8 mouse cellular contexts compared by ENCODE assay signal in the genomic region with DNA sequence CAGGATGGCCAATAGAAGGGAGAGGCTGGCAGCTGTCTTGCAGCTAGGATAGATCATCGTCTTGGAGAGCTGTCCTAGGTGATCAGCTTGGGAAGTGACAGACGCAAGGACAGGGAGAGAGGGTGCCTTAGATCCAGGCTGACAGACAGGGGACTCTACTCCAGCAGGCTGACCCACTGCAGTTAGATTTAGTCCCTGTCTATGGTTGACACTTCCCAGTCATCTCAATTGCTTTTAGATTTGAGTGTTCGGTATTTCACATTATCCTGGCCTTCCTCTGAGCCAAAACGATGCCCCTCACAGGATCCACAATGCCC. TPM values are rescaled to one million over a fixed set of nuclear protein-coding genes. Genes with fewer than 3 reads are reported as not detected.
DNase-seq lines count a peak whose midpoint lies in the region; ATAC-seq lines count a peak whose summit lies in the region.

No protein-coding gene starts in this region.

- H3K27ac ChIP-seq in forebrain, embryonic 10.5 days, result no peak overlapping the region
- H3K27ac ChIP-seq in forebrain, embryonic 14.5 days (ENCODE audit: low read depth, low read length), result no peak overlapping the region
- no peak overlapping the region for H3K27ac ChIP-seq in neural tube, embryonic 11.5 days (ENCODE audit: low read depth, low read length)

- H3K27me3 ChIP-seq in forebrain, embryonic 10.5 days (ENCODE audit: poor library complexity, severe bottlenecking), result peaks cover 49% of the 10 kb centered on the region
- H3K27me3 ChIP-seq in forebrain, embryonic 14.5 days (replicated peaks; ENCODE audit: control insufficient read depth, insufficient read depth, low read length), result 0 out of 2 replicates have a peak, but pooled peaks cover 2% of the 10 kb centered on the region
- no peaks in the 10 kb centered on the region for H3K27me3 ChIP-seq in neural tube, embryonic 11.5 days (ENCODE audit: control insufficient read depth, insufficient read depth, low read length)
- H3K27me3 ChIP-seq in megakaryocyte, embryonic 14.5 days (replicated peaks), result peaks cover 54% of the 10 kb centered on the region

- peak overlapping the region; percentile 39; the same call in 1 of the 2 replicates for H3K4me3 ChIP-seq in forebrain, embryonic 10.5 days
- H3K4me3 ChIP-seq in forebrain, embryonic 14.5 days (ENCODE audit: low read depth, low read length), result no peak overlapping the region
- no peak overlapping the region for H3K4me3 ChIP-seq in neural tube, embryonic 11.5 days (ENCODE audit: low read depth, low read length)
- H3K4me3 ChIP-seq in megakaryocyte, embryonic 14.5 days (replicated peaks), result peak overlapping the region; percentile 57

- no peaks in the 10 kb centered on the region for H3K36me3 ChIP-seq in forebrain, embryonic 10.5 days (replicated peaks)
- H3K36me3 ChIP-seq in forebrain, embryonic 14.5 days (ENCODE audit: control insufficient read depth, insufficient read depth, low read length), result no peaks in the 10 kb centered on the region
- H3K36me3 ChIP-seq in neural tube, embryonic 11.5 days (ENCODE audit: control insufficient read depth, insufficient read depth, low read length), result no peaks in the 10 kb centered on the region
- no peaks in the 10 kb centered on the region for H3K36me3 ChIP-seq in megakaryocyte, embryonic 14.5 days (replicated peaks; ENCODE audit: low read length)

- no peak overlapping the region for H3K4me2 ChIP-seq in forebrain, embryonic 14.5 days (ENCODE audit: low read length)
- no peak overlapping the region for H3K4me2 ChIP-seq in neural tube, embryonic 11.5 days (ENCODE audit: low read depth)

- no peak overlapping the region; the same call in 1 of the 2 replicates for H3K9ac ChIP-seq in forebrain, embryonic 14.5 days (ENCODE audit: low read length)
- no peak overlapping the region for H3K9ac ChIP-seq in neural tube, embryonic 11.5 days (ENCODE audit: low read length)

- no peak for ATAC-seq in forebrain, embryonic 14.5 days
- ATAC-seq in neural tube, embryonic 11.5 days (ENCODE audit: insufficient read depth, low FRiP score, low TSS enrichment), result 0 out of 2 replicates have a peak, but pooled peaks have one; percentile 9

- no peak for DNase-seq in forebrain, embryonic 10.5 days (ENCODE audit: extremely low spot score, low spot score)
- no peak for DNase-seq in forebrain, embryonic 14.5 days (ENCODE audit: low spot score)
- no peak for DNase-seq in neural tube, embryonic 11.5 days (ENCODE audit: low spot score)
- no peak for DNase-seq in neural tube, embryonic 10.5 days (ENCODE audit: extremely low spot score, low spot score)
- no peak for DNase-seq in spleen, adult 18-20 months
- DNase-seq in embryo, embryonic 10.5 days (ENCODE audit: low spot score), result no peak
- no peak for DNase-seq in adrenal gland, adult 2 months

- WGBS in forebrain, embryonic 10.5 days, result 46% methylated on average over 4 of the region's 4 CpGs
- 53% methylated on average over 4 of the region's 4 CpGs for WGBS in forebrain, embryonic 14.5 days
- 42% methylated on average over 4 of the region's 4 CpGs for WGBS in neural tube, embryonic 11.5 days

- no peaks in the 10 kb centered on the region for H3K9me3 ChIP-seq in forebrain, embryonic 10.5 days
- H3K9me3 ChIP-seq in forebrain, embryonic 14.5 days (replicated peaks; ENCODE audit: control insufficient read depth, low read length), result no peaks in the 10 kb centered on the region
- H3K9me3 ChIP-seq in neural tube, embryonic 11.5 days (ENCODE audit: control insufficient read depth, low read length), result no peaks in the 10 kb centered on the region
- no peaks in the 10 kb centered on the region for H3K9me3 ChIP-seq in megakaryocyte, embryonic 14.5 days

- H3K4me1 ChIP-seq in forebrain, embryonic 10.5 days, result peaks cover 26% of the 10 kb centered on the region
- H3K4me1 ChIP-seq in forebrain, embryonic 14.5 days (ENCODE audit: control insufficient read depth, insufficient read depth, low read length), result no peaks in the 10 kb centered on the region; the same call in none of the 2 replicates
- no peaks in the 10 kb centered on the region for H3K4me1 ChIP-seq in neural tube, embryonic 11.5 days (ENCODE audit: control insufficient read depth, insufficient read depth, low read length)
- peaks cover 7% of the 10 kb centered on the region for H3K4me1 ChIP-seq in megakaryocyte, embryonic 14.5 days

RNA-seq across cellular contexts. Expression of a gene that starts 39.6 kb away (rescaled TPM):
- polyA plus RNA-seq in forebrain, embryonic 10.5 days (2016; fragmentation: Nextera tagmentation; extraction: Ambion mirVana), result not detected in 2 replicates
- not detected in 2 replicates for polyA plus RNA-seq in forebrain, embryonic 14.5 days (2014; fragmentation: Nextera tagmentation; extraction: Ambion mirVana)
- polyA plus RNA-seq in neural tube, embryonic 11.5 days (2014; fragmentation: Nextera tagmentation; extraction: Ambion mirVana), result not detected in 2 replicates
- polyA plus RNA-seq in megakaryocyte, embryonic 14.5 days (2012; ENCODE audit: insufficient read depth, low replicate concordance), result not detected in 2 replicates
- total RNA-seq in adrenal gland, adult 2 months (2021), result not detected
- 0.54 and 0.82 TPM in 2 replicates for polyA plus RNA-seq in adrenal gland, adult 2 months (2012; rRNA removed)

RNA-seq across cellular contexts. Expression of a gene that starts 40.2 kb away (rescaled TPM):
- polyA plus RNA-seq in forebrain, embryonic 10.5 days (2016; fragmentation: Nextera tagmentation; extraction: Ambion mirVana), result 34.2 and 34.9 TPM in 2 replicates
- 42.5 and 47.9 TPM in 2 replicates for polyA plus RNA-seq in forebrain, embryonic 14.5 days (2014; fragmentation: Nextera tagmentation; extraction: Ambion mirVana)
- polyA plus RNA-seq in neural tube, embryonic 11.5 days (2014; fragmentation: Nextera tagmentation; extraction: Ambion mirVana), result 52.2 and 53.9 TPM in 2 replicates
- 5.8 and 10.4 TPM in 2 replicates for polyA plus RNA-seq in megakaryocyte, embryonic 14.5 days (2012; ENCODE audit: insufficient read depth, low replicate concordance)
- 10 to 100 TPM; 84.3 to 91.4 TPM for total RNA-seq in adrenal gland, adult 2 months (2021)
- 39.6 and 42.8 TPM in 2 replicates for polyA plus RNA-seq in adrenal gland, adult 2 months (2012; rRNA removed)

RNA-seq across cellular contexts. Expression of a gene that starts 52.8 kb away (rescaled TPM):
- polyA plus RNA-seq in forebrain, embryonic 10.5 days (2016; fragmentation: Nextera tagmentation; extraction: Ambion mirVana), result 65.7 and 67.7 TPM in 2 replicates
- polyA plus RNA-seq in forebrain, embryonic 14.5 days (2014; fragmentation: Nextera tagmentation; extraction: Ambion mirVana), result 33.6 and 42.8 TPM in 2 replicates
- polyA plus RNA-seq in neural tube, embryonic 11.5 days (2014; fragmentation: Nextera tagmentation; extraction: Ambion mirVana), result 54.3 and 56.7 TPM in 2 replicates
- 1.8 and 47.7 TPM in 2 replicates for polyA plus RNA-seq in megakaryocyte, embryonic 14.5 days (2012; ENCODE audit: insufficient read depth, low replicate concordance)
- total RNA-seq in adrenal gland, adult 2 months (2021), result 10 to 100 TPM; 41.7 to 52.8 TPM
- polyA plus RNA-seq in adrenal gland, adult 2 months (2012; rRNA removed), result 8.0 and 9.2 TPM in 2 replicates

Comparison
In these comparisons a context has a peak if more than half of its experiments do, and no peak if none do; other contexts are left out.
1. H3K4me3 ChIP-seq: peak in forebrain, embryonic 10.5 days (single experiment) and megakaryocyte, embryonic 14.5 days (single experiment); none in forebrain, embryonic 14.5 days (single experiment) and neural tube, embryonic 11.5 days (single experiment).